Mouse (Mus musculus) forebrain, embryonic 14.5 days (tissue): Measurements from ENCODE around the gene Ddb2. TPM values are rescaled to one million over a fixed set of nuclear protein-coding genes. Genes with fewer than 3 reads are reported as not detected.

ENCODE experiments used
- ATAC-seq: fragments of 200-750 bp; cut with Nextera tagmentation; 2 replicates; pipeline ENCODE4 v1.8.0; 2017; ENCODE audit warnings: mild to moderate bottlenecking, moderate library complexity
- DNase-seq: peaks from one replicate; pipeline ENCODE4 v3.0.0-alpha.2; 2015; ENCODE audit warnings: low spot score
- H3K27ac ChIP-seq: fragments of 300-500 bp; sonication (generic); 2 replicates; pipeline ENCODE4 v1.5.1; 2014; ENCODE audit warnings: low read depth, mild to moderate bottlenecking, control low read depth, low read length, moderate library complexity
- H3K27me3 ChIP-seq: fragments of 300-500 bp; sonication (generic); replicated peaks from 2 replicates; pipeline ENCODE4 v1.6.1; 2014; ENCODE audit warnings: low read length, control low read depth, mixed read lengths; ENCODE audit not compliant: control insufficient read depth, insufficient read depth
- H3K36me3 ChIP-seq: fragments of 300-500 bp; sonication (generic); 2 replicates; pipeline ENCODE4 v1.6.1; 2014; ENCODE audit warnings: low read length, control low read depth; ENCODE audit not compliant: control insufficient read depth, insufficient read depth
- H3K4me1 ChIP-seq: fragments of 300-500 bp; sonication (generic); 2 replicates; pipeline ENCODE4 v1.6.1; 2014; ENCODE audit warnings: antibody characterized with exemption, low read length, control low read depth; ENCODE audit not compliant: control insufficient read depth, insufficient read depth
- H3K4me2 ChIP-seq: fragments of 300-500 bp; sonication (generic); 2 replicates; pipeline ENCODE4 v1.6.1; 2014; ENCODE audit warnings: mild to moderate bottlenecking, control low read depth, low read length
- H3K4me3 ChIP-seq: fragments of 300-500 bp; sonication (generic); 2 replicates; pipeline ENCODE4 v1.5.1; 2014; ENCODE audit warnings: low read depth, low read length, control low read depth
- H3K9ac ChIP-seq: fragments of 300-500 bp; sonication (generic); 2 replicates; pipeline ENCODE4 v1.6.1; 2014; ENCODE audit warnings: mild to moderate bottlenecking, low read length, control low read depth, moderate library complexity
- H3K9me3 ChIP-seq: fragments of 300-500 bp; sonication (generic); replicated peaks from 2 replicates; pipeline ENCODE4 v1.6.1; 2016; ENCODE audit warnings: low read length, control low read depth, mixed read lengths; ENCODE audit not compliant: control insufficient read depth
- WGBS: fragments of 180-500 bp; shearing (Covaris S2); extraction: QIAGEN DNeasy Blood & Tissue Kit; methylation state at CpG from one replicate; pipeline ENCODE4 v1.1.7; 2014; 5-methylcytosine and 5-hydroxymethylcytosine counted together
- polyA plus RNA-seq: library from polyadenylated mRNA; unstranded; fragments of >200 nt; fragmentation: Nextera tagmentation; extraction: Ambion mirVana; gene quantifications from 2 replicates; pipeline ENCODE4 v1.2.1, GENCODE M21; 2014

Ddb2 gene
- polyA plus RNA-seq, 1 experiment from 2014 or later: 9.4 TPM

DNA sequence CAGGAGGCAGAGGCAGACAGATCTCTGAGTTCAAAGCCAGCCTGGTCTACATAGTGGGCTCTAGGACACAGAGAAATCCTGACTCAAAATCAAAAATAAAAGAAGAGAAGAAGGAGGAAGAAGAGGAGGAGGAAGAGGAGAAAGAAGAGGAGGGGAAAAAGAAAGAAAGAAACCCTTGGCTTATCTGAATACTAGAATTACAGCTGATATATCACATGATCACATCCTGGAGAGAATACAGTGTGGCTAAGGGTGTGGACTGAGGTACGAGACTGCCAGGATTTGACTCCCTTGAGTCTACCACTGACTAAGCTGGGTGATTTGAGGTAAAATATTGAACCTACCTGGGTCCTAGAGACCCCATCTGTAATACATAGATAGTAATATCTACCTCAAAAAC is 50.6 kb downstream of the Ddb2 start:
- no peak overlapping the region for H3K27ac ChIP-seq
- WGBS: 75% methylated on average over 1 of the region's 1 CpGs

GRCm38 (mm10) chr2:91183711-91184405 is 52.9 kb downstream of the Ddb2 start, which contains the start of gene Madd:
Gene Madd, minus strand, starts transcription at chr2:91183837.
- no peak for DNase-seq
- Histone ChIP-seq H3K36me3 (no peaks in the 10 kb centered on the region), H3K9ac (peak within 1 kb of the TSS; percentile 84), H3K4me1 (peaks cover 15% of the 10 kb centered on the region), H3K27me3 (no peaks in the 10 kb centered on the region), H3K27ac (peak within 1 kb of the TSS; percentile 90), H3K4me2 (peak within 1 kb of the TSS; percentile 92), H3K9me3 (no peaks in the 10 kb centered on the region), H3K4me3 (peak within 1 kb of the TSS; percentile 81)
- 73% methylated on average over 15 of the region's 15 CpGs for WGBS
- ATAC-seq: no peak

More for the DNA sequence above, 50.6 kb downstream of the Ddb2 start:
- Histone ChIP-seq H3K27me3 (no peaks in the 10 kb centered on the region), H3K4me3 (no peak overlapping the region), H3K9ac (no peak overlapping the region), H3K36me3 (no peaks in the 10 kb centered on the region), H3K4me2 (no peak overlapping the region), H3K4me1 (peaks cover 7% of the 10 kb centered on the region), H3K9me3 (no peaks in the 10 kb centered on the region)
- ATAC-seq (no peak), DNase-seq (no peak)

- WGBS: under 1% methylated on average over 9 of the region's 9 CpGs
- DNase-seq: peak; percentile 98
- Histone ChIP-seq H3K27ac (peak overlapping the region; percentile 90), H3K4me3 (peak overlapping the region; percentile 81), H3K9me3 (no peaks in the 10 kb centered on the region), H3K4me2 (peak overlapping the region; percentile 92), H3K4me1 (peaks cover 15% of the 10 kb centered on the region), H3K9ac (peak overlapping the region; percentile 84), H3K36me3 (no peaks in the 10 kb centered on the region), H3K27me3 (no peaks in the 10 kb centered on the region)
- ATAC-seq: peak; percentile 96
These were observed 53.7 kb downstream of the Ddb2 start for GRCm38 (mm10) chr2:91183148-91183513.

GRCm38 (mm10) chr2:91182405-91183147 is 54.2 kb downstream of the Ddb2 start:
- Histone ChIP-seq H3K9ac (peak overlapping the region; percentile 84), H3K27ac (peak overlapping the region; percentile 90), H3K4me1 (peaks cover 15% of the 10 kb centered on the region), H3K4me3 (peak overlapping the region; percentile 81), H3K27me3 (no peaks in the 10 kb centered on the region), H3K36me3 (peaks cover 5% of the 10 kb centered on the region), H3K4me2 (peak overlapping the region; percentile 92), H3K9me3 (no peaks in the 10 kb centered on the region)
- ATAC-seq (peak; percentile 97), DNase-seq (peak; percentile 93)
- whole genome bisulfite sequencing: 1% methylated on average over 63 of the region's 81 CpGs

GRCm38 (mm10) chr2:91182016-91182404 is 54.8 kb downstream of the Ddb2 start:
- Histone ChIP-seq H3K9ac (peak overlapping the region; percentile 84), H3K27me3 (no peaks in the 10 kb centered on the region), H3K9me3 (no peaks in the 10 kb centered on the region), H3K36me3 (peaks cover 8% of the 10 kb centered on the region), H3K4me2 (peak overlapping the region; percentile 92), H3K27ac (no peak overlapping the region), H3K4me3 (peak overlapping the region; percentile 81), H3K4me1 (peaks cover 15% of the 10 kb centered on the region)
- WGBS: 12% methylated on average over 8 of the region's 8 CpGs
- ATAC-seq (no peak), DNase-seq (no peak)

- DNase-seq: no peak
These were observed 56.1 kb downstream of the Ddb2 start for GRCm38 (mm10) chr2:91180706-91181105.

GRCm38 (mm10) chr2:91179825-91180224 is 57.0 kb downstream of the Ddb2 start:
- WGBS: 44% methylated on average over 4 of the region's 4 CpGs
- DNase-seq (no peak), ATAC-seq (no peak)
- Histone ChIP-seq H3K9ac (no peak overlapping the region), H3K4me3 (no peak overlapping the region), H3K27me3 (no peaks in the 10 kb centered on the region), H3K36me3 (peaks cover 27% of the 10 kb centered on the region), H3K4me1 (peaks cover 15% of the 10 kb centered on the region), H3K9me3 (no peaks in the 10 kb centered on the region), H3K4me2 (no peak overlapping the region), H3K27ac (no peak overlapping the region)

More at GRCm38 (mm10) chr2:91180706-91181105, 56.1 kb downstream of the Ddb2 start:
- Histone ChIP-seq H3K36me3 (peaks cover 21% of the 10 kb centered on the region), H3K4me3 (no peak overlapping the region), H3K4me1 (peaks cover 15% of the 10 kb centered on the region), H3K9ac (0 out of 2 replicates have a peak overlapping the region, but pooled peaks have one; percentile 4), H3K9me3 (no peaks in the 10 kb centered on the region), H3K4me2 (no peak overlapping the region), H3K27ac (no peak overlapping the region), H3K27me3 (no peaks in the 10 kb centered on the region)
- WGBS: 73% methylated on average over 5 of the region's 5 CpGs
- no peak for ATAC-seq

DNA sequence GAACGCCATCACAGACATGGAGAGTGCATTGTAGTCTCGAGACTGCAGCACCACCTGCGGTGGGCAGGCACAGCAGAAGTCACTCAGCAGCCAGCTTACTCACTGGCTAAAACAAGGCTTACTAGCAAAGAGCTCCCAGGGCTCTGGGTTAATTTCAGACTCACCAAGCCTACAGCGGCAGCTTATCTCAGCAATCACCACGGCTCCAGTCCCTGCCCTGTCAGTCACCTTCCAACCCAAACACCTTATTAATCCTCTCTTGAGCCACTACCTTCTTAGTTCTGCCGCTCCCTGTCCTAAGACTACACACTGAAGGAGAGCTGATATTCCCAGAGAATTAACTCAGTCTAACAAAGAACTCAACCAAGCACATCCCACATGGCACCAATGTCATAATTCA is 60.5 kb downstream of the Ddb2 start:
- Histone ChIP-seq H3K4me1 (peaks cover 8% of the 10 kb centered on the region), H3K4me2 (no peak overlapping the region), H3K9me3 (no peaks in the 10 kb centered on the region), H3K4me3 (no peak overlapping the region), H3K27ac (no peak overlapping the region), H3K27me3 (no peaks in the 10 kb centered on the region), H3K9ac (no peak overlapping the region), H3K36me3 (peaks cover 58% of the 10 kb centered on the region)
- no peak for DNase-seq
- no peak for ATAC-seq
- WGBS: 77% methylated on average over 6 of the region's 6 CpGs

GRCm38 (mm10) chr2:91175490-91175889 is 61.3 kb downstream of the Ddb2 start:
- Histone ChIP-seq H3K4me3 (no peak overlapping the region), H3K4me2 (no peak overlapping the region), H3K9ac (no peak overlapping the region), H3K27me3 (no peaks in the 10 kb centered on the region), H3K27ac (no peak overlapping the region), H3K4me1 (peaks cover 2% of the 10 kb centered on the region; the same call in 1 of the 2 replicates), H3K36me3 (peaks cover 63% of the 10 kb centered on the region), H3K9me3 (no peaks in the 10 kb centered on the region)
- no peak for DNase-seq
- 93% methylated on average over 4 of the region's 4 CpGs for WGBS
- no peak for ATAC-seq
